Mouse (Mus musculus) liver, postnatal 0 days (tissue): ENCODE measurements around the gene Myog.

Experiments used
- CTCF ChIP-seq: sonication (generic); IDR thresholded peaks from 2 replicates; pipeline ENCODE4 v1.5.1; 2016; ENCODE audit warnings: antibody characterized with exemption, low read depth
- EP300 ChIP-seq: IDR thresholded peaks from 2 replicates; pipeline ENCODE4 v1.6.1; 2016; ENCODE audit warnings: antibody characterized with exemption, low read depth, mild to moderate bottlenecking

GRCm38 (mm10) chr1:134275616-134276464, 13.9 kb upstream of the Myog start:
- TF ChIP-seq CTCF (no peak), EP300 (no peak)
